Mouse (Mus musculus): ENCODE measurements around the gene Baz1b. TPM values are rescaled to one million over a fixed set of nuclear protein-coding genes. Genes with fewer than 3 reads are reported as not detected.
A peak's percentile ranks its signal among the peaks of the same experiment; 100 is the strongest.

The Baz1b gene
- polyA plus RNA-seq, 1 experiment from 2014 or later, result 68.8 TPM

DNA sequence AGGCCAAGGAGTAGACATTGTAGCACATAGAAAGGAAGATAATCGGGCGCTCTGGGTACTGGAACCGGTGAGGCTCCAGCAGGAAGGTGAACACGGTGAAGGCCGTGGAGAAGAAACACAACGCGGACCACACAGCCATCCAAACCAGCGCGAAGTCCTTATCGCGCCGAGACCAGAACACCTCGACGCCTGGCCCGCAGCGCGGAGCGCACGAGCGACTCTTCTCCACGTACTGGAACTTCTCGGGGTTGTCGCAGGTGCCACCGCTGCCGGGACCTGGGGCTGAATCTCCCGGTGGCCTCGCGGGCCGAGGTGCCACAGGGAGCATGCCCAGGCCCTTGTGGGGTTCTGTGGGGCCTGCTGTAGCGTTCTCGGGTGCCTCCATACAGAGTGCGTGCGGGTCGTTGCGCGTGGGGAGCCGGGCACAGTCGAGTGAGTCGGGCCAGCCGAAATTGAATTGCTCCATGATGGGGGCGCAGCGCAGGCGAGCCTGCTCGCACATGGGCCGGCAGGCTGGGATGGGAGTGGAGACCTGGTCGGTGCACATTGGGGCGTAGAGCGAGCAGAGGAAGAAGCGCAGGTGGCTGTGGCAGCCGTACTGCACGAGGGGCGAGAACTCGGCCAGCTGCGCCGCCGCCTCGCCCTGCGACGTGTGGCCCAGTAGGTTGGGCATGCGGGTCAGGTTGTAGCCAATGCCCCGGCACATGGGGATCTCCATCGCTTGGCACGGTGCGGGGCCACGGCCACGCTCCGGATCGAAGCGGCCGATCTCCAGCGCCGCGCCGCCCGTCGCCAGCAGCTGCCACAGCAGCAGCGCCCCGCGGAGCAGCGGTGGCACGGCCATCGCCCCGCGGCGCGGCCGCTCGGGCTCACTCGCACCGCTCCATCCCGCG, 63.4 kb downstream of the Baz1b start:
- H3K27ac ChIP-seq (ENCODE audit: low read depth, low read length), result no peak overlapping the region

DNA sequence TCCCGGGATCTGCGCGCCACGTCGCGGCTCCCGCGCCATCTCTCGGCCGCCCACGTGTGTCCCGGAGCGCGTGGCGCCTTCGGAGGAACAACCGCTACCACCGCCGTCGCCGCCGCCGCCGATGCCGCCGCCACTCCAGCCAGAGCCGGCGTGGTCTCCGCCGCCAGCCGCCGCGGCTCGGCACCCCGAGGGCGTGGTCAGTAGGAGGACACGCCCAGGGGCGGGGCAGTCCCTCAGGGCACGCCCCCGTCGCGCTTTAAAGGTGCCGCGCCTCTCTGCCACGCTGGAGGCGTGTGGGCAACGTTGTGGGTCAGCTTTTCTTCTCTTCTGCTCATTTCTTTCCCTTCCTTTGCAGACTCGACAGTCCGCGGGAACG, 64.0 kb downstream of the Baz1b start, which contains the start of gene Fzd9:
Gene Fzd9, minus strand, starts transcription at position 152 of the 376 bp plus-strand sequence.
- peak; percentile 86 for ATAC-seq (ENCODE audit: low FRiP score, low TSS enrichment)
- peak within 1 kb of the TSS; percentile 100 for H3K4me2 ChIP-seq (replicated peaks; ENCODE audit: low read depth, low read length)
- H3K9me3 ChIP-seq (ENCODE audit: control insufficient read depth, low read length), result no peaks in the 10 kb centered on the region
- no peak within 1 kb of the TSS for H3K27ac ChIP-seq (ENCODE audit: low read depth, low read length)
- H3K4me1 ChIP-seq (ENCODE audit: control insufficient read depth, insufficient read depth, low read length), result peaks cover 5% of the 10 kb centered on the region; the same call in 1 of the 2 replicates
- peaks cover 23% of the 10 kb centered on the region for H3K27me3 ChIP-seq (ENCODE audit: control insufficient read depth, insufficient read depth, low read length)
- peak within 1 kb of the TSS; percentile 55 for H3K9ac ChIP-seq (ENCODE audit: low read depth, low read length)
- H3K36me3 ChIP-seq (ENCODE audit: control insufficient read depth, insufficient read depth, low read length), result peaks cover 10% of the 10 kb centered on the region
- H3K4me3 ChIP-seq (ENCODE audit: low read length), result peak within 1 kb of the TSS; percentile 58
- under 1% methylated on average over 51 of the region's 51 CpGs for WGBS

More for the DNA sequence above, 63.4 kb downstream of the Baz1b start:
- Histone ChIP-seq H3K4me2 (replicated peaks; ENCODE audit: low read depth, low read length) (peak overlapping the region; percentile 100), H3K27me3 (ENCODE audit: control insufficient read depth, insufficient read depth, low read length) (peaks cover 23% of the 10 kb centered on the region), H3K4me1 (ENCODE audit: control insufficient read depth, insufficient read depth, low read length) (peaks cover 5% of the 10 kb centered on the region; the same call in 1 of the 2 replicates), H3K36me3 (ENCODE audit: control insufficient read depth, insufficient read depth, low read length) (peaks cover 17% of the 10 kb centered on the region), H3K4me3 (ENCODE audit: low read length) (peak overlapping the region; percentile 58), H3K9me3 (ENCODE audit: control insufficient read depth, low read length) (no peaks in the 10 kb centered on the region), H3K9ac (ENCODE audit: low read depth, low read length) (peak overlapping the region; percentile 55)
- WGBS, result 3% methylated on average over 89 of the region's 92 CpGs
- ATAC-seq (ENCODE audit: low FRiP score, low TSS enrichment), result peak; percentile 56

DNA sequence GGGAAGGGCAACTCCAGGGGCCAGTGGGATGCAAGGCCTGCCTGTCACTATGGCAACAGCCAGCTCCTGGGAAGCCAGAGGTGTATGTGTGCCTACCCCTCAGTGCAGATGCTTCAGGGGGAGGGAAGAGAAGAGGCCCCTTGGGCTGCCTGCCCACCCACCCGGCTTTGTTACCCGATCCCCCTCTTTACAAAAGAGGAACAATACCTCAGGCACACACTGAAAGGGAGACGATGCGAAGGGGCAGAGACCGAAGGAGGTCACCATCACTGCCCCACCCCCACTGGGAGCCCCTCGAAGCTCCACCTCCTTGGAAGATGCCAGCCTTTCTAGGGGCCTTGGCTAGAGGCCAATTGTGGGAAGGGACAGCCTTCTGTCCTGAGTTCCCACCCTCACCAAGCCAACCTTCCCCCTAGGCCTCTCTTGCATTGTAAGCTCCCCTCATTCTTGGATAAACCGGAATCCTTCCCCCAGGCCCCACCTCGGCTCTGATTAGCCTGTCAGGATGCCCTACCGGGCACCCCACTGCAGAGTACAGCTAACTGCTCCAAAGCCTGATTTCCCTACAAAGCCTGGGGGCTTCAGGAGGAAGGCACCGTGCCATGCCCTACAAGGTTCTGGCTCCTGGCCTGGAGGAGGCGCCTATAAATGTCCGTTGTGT, 66.8 kb downstream of the Baz1b start:
- Histone ChIP-seq H3K4me1 (ENCODE audit: control insufficient read depth, insufficient read depth, low read length) (peaks cover 5% of the 10 kb centered on the region; the same call in 1 of the 2 replicates), H3K4me3 (ENCODE audit: low read length) (no peak overlapping the region), H3K4me2 (replicated peaks; ENCODE audit: low read depth, low read length) (no peak overlapping the region), H3K27ac (ENCODE audit: low read depth, low read length) (no peak overlapping the region), H3K9me3 (ENCODE audit: control insufficient read depth, low read length) (peaks cover 3% of the 10 kb centered on the region; the same call in 1 of the 2 replicates), H3K9ac (ENCODE audit: low read depth, low read length) (no peak overlapping the region; the same call in 1 of the 2 replicates), H3K27me3 (ENCODE audit: control insufficient read depth, insufficient read depth, low read length) (peaks cover 20% of the 10 kb centered on the region), H3K36me3 (ENCODE audit: control insufficient read depth, insufficient read depth, low read length) (no peaks in the 10 kb centered on the region)
- 0 out of 2 replicates have a peak, but pooled peaks have one; percentile 5 for ATAC-seq (ENCODE audit: low FRiP score, low TSS enrichment)
- WGBS, result 8% methylated on average over 12 of the region's 12 CpGs

DNA sequence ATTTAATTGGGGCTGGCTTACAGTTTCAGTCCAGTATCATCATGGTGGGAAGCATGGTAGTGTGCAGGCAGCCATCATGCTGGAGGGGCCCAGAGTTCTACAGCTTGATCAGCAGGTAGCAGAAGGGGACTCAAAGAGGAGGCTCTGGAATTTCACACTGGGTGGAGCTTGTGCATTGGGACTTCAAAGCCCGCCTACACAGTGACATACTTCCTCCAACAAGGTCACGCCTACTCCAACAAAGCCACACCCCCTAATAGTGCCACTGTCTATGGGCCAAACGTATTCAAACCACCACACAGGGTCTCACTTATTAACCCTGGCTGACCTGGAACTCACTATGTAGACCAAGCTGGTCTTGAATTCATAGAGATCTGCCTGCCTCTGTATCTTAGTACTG, 69.1 kb downstream of the Baz1b start:
- Histone ChIP-seq H3K36me3 (ENCODE audit: control insufficient read depth, insufficient read depth, low read length) (no peaks in the 10 kb centered on the region), H3K4me1 (ENCODE audit: control insufficient read depth, insufficient read depth, low read length) (no peaks in the 10 kb centered on the region; the same call in 1 of the 2 replicates), H3K4me2 (replicated peaks; ENCODE audit: low read depth, low read length) (no peak overlapping the region), H3K27ac (ENCODE audit: low read depth, low read length) (no peak overlapping the region), H3K4me3 (ENCODE audit: low read length) (no peak overlapping the region), H3K9me3 (ENCODE audit: control insufficient read depth, low read length) (peaks cover 3% of the 10 kb centered on the region; the same call in 1 of the 2 replicates), H3K9ac (ENCODE audit: low read depth, low read length) (no peak overlapping the region), H3K27me3 (ENCODE audit: control insufficient read depth, insufficient read depth, low read length) (no peaks in the 10 kb centered on the region)
- ATAC-seq (ENCODE audit: low FRiP score, low TSS enrichment), result no peak
- 87% methylated on average over 3 of the region's 3 CpGs for WGBS

DNA sequence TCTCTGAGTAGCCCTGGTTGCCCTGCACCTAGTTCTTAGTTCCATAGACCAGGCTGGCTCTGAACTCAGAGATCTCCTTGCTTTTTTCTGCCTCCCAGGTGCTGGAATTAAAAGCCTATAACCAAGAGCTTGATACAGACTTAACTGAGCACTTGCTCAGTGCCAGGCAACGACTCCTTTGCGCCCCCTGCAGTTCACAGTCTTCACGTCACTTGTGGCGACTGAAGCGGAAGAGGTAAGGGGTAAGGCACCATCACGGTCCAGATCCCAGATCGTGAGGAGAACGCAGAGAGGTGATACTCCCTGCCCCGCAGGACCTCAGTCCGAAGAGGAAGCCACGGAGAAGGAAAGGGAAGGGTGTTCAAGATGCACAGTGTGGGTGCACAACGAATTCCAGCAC, 70.5 kb downstream of the Baz1b start:
- H3K4me2 ChIP-seq (replicated peaks; ENCODE audit: low read depth, low read length), result no peak overlapping the region
- H3K9me3 ChIP-seq (ENCODE audit: control insufficient read depth, low read length), result peaks cover 3% of the 10 kb centered on the region; the same call in 1 of the 2 replicates
- WGBS, result 84% methylated on average over 12 of the region's 12 CpGs
- H3K4me3 ChIP-seq (ENCODE audit: low read length), result no peak overlapping the region
- no peaks in the 10 kb centered on the region; the same call in 1 of the 2 replicates for H3K4me1 ChIP-seq (ENCODE audit: control insufficient read depth, insufficient read depth, low read length)
- H3K36me3 ChIP-seq (ENCODE audit: control insufficient read depth, insufficient read depth, low read length), result no peaks in the 10 kb centered on the region
- no peaks in the 10 kb centered on the region for H3K27me3 ChIP-seq (ENCODE audit: control insufficient read depth, insufficient read depth, low read length)
- no peak for ATAC-seq (ENCODE audit: low FRiP score, low TSS enrichment)
- no peak overlapping the region for H3K27ac ChIP-seq (ENCODE audit: low read depth, low read length)
- no peak overlapping the region for H3K9ac ChIP-seq (ENCODE audit: low read depth, low read length)

DNA sequence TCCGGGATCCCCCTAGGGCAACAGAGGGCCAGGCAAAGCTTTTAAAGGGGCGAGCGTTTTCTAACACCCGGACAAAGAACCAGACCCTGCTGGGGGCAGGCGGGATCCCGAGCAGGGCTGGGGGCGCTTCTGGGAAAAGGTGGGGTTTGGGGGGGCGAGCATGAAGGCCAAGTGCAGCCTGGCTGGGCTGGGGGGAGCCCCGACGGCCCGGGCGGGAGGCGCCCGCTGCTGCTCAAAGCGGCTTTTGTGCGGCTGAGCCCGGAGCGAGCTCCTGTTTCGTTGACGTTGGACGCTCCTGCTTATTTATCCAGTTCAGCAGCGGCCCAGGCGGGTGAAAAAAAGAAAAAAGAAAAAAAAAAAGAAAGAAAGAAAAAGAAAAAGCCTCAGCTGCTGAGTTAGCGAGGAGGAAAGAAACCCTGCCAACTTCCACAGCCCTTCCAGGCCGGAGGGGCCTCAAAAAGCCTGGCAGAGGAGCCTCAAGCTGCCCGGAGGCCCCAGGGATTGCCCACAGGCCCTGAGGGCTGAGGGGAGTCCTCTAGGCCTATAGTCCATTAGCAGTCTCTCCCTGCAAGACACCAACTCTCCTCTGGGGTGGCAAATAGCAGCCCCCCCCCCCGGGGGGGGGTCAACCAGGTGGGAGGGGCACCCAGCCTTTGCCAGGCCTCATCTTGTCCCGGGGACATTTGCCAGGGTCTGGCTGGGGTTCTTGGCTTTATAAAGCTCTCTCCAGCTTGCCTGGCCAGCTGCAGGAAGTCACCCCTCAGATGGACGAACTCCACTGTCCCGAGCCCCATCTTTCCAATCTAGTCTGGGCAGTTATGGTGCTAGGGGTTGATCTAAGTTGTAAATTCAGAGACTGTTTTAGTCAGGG, 71.5 kb downstream of the Baz1b start:
- H3K27ac ChIP-seq (ENCODE audit: low read depth, low read length), result peak overlapping the region; percentile 17; the same call in 1 of the 2 replicates
- peak overlapping the region; percentile 17; the same call in 1 of the 2 replicates for H3K4me3 ChIP-seq (ENCODE audit: low read length)
- H3K27me3 ChIP-seq (ENCODE audit: control insufficient read depth, insufficient read depth, low read length), result no peaks in the 10 kb centered on the region
- H3K4me2 ChIP-seq (replicated peaks; ENCODE audit: low read depth, low read length), result peak overlapping the region; percentile 41
- H3K36me3 ChIP-seq (ENCODE audit: control insufficient read depth, insufficient read depth, low read length), result no peaks in the 10 kb centered on the region
- WGBS, result 28% methylated on average over 29 of the region's 30 CpGs
- ATAC-seq (ENCODE audit: low FRiP score, low TSS enrichment), result 0 out of 2 replicates have a peak, but pooled peaks have one; percentile 15
- H3K9me3 ChIP-seq (ENCODE audit: control insufficient read depth, low read length), result peaks cover 3% of the 10 kb centered on the region; the same call in 1 of the 2 replicates
- H3K4me1 ChIP-seq (ENCODE audit: control insufficient read depth, insufficient read depth, low read length), result no peaks in the 10 kb centered on the region; the same call in none of the 2 replicates
- peak overlapping the region; percentile 58 for H3K9ac ChIP-seq (ENCODE audit: low read depth, low read length)

DNA sequence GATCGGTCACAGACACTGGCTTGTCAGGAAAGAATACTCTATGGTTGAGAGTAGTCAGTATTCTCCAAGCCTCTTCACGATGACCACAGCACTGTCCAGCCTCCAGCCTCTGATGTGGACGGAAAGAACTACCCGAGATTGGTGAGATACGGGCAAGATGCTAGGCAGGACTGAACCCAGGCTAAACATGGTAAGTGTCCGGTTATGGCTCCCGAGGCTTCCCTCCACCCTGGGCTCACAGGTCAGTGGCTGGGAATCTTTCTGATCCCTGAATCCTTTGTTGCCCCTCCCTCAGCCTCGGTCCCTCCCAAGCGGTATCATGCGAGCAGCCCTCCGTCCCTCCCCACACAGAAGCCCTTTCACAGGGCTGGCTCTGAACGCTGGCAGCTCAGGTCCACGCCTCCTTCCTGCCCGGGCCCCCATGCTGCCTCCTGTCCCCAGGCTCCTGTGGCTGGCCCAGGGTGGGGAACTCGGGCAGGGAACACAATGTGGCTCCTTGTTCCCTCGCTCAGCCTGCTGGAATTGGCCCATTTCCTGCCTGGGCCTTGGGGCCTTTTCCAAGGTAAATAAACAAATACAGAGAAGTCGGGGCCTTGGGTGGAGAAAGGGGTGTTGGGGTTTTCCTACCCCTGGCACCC, 76.9 kb downstream of the Baz1b start:
- Histone ChIP-seq H3K4me2 (replicated peaks; ENCODE audit: low read depth, low read length) (peak overlapping the region; percentile 24; the same call in 1 of the 2 replicates), H3K9ac (ENCODE audit: low read depth, low read length) (no peak overlapping the region), H3K36me3 (ENCODE audit: control insufficient read depth, insufficient read depth, low read length) (no peaks in the 10 kb centered on the region), H3K9me3 (ENCODE audit: control insufficient read depth, low read length) (no peaks in the 10 kb centered on the region), H3K27me3 (ENCODE audit: control insufficient read depth, insufficient read depth, low read length) (no peaks in the 10 kb centered on the region), H3K4me3 (ENCODE audit: low read length) (peak overlapping the region; percentile 4; the same call in 1 of the 2 replicates), H3K4me1 (ENCODE audit: control insufficient read depth, insufficient read depth, low read length) (peaks cover 4% of the 10 kb centered on the region), H3K27ac (ENCODE audit: low read depth, low read length) (peak overlapping the region; percentile 17; the same call in 1 of the 2 replicates)
- 9% methylated on average over 17 of the region's 17 CpGs for WGBS
- peak; percentile 75; the same call in 1 of the 2 replicates for ATAC-seq (ENCODE audit: low FRiP score, low TSS enrichment)

DNA sequence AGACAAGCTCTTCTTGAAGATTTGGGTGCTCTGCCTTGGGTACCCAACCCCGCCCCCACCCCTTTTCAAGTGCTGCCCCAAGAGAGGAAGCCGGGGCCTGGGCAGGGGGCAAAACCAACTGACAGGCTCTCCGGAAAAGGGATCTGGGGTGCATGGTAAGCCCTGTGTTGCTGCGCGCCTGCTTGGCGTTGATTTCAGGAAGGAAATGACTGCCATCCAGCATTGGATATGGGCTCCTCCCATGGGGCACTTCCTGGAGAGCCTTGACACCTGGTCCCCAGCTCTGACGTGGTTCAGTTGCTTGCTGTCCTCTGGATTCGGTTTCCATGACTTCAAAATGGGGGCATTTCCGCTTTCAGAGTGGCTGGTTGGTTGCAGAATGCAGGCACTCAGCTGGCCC, 77.5 kb downstream of the Baz1b start:
- Histone ChIP-seq H3K4me1 (ENCODE audit: control insufficient read depth, insufficient read depth, low read length) (peaks cover 4% of the 10 kb centered on the region), H3K4me3 (ENCODE audit: low read length) (no peak overlapping the region; the same call in 1 of the 2 replicates), H3K27me3 (ENCODE audit: control insufficient read depth, insufficient read depth, low read length) (no peaks in the 10 kb centered on the region), H3K4me2 (replicated peaks; ENCODE audit: low read depth, low read length) (peak overlapping the region; percentile 24; the same call in 1 of the 2 replicates), H3K9me3 (ENCODE audit: control insufficient read depth, low read length) (no peaks in the 10 kb centered on the region), H3K36me3 (ENCODE audit: control insufficient read depth, insufficient read depth, low read length) (no peaks in the 10 kb centered on the region), H3K9ac (ENCODE audit: low read depth, low read length) (no peak overlapping the region), H3K27ac (ENCODE audit: low read depth, low read length) (peak overlapping the region; percentile 17; the same call in 1 of the 2 replicates)
- 34% methylated on average over 9 of the region's 9 CpGs for WGBS
- peak; percentile 69 for ATAC-seq (ENCODE audit: low FRiP score, low TSS enrichment)
